Mouse (Mus musculus) Muller cell, postnatal 12 days (primary cell): ENCODE results near the gene Cog5.
A peak's percentile ranks its signal among the peaks of the same experiment; 100 is the strongest.

ENCODE experiments used
- DNase-seq: peaks from one replicate; pipeline ENCODE4 v3.0.0-alpha.2; 2015; ENCODE audit errors: inconsistent ontology term

The Cog5 gene

DNA sequence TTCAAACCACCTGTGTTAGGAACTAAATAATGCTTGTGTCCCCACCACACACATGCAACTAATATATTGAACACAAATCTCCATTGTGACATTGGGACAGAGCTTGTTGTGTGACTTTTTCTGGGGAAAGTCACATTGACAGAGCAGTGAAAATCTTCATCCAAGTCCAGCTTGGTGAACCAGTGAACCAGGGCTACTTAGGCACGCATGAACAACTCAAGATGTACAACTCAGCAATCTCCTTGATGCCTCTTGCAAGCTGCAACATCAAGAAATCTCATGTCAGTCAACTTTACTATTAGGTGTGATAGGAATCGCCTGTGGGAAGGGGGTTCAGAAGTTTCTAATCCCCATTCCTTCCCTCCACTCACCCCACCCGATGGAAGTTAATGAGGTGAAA is 169.0 kb downstream of the Cog5 start:
- DNase-seq: no peak

- DNase-seq: peak; percentile 42
Measured at GRCm38 (mm10) chr12:31824831-31825230, 170.2 kb downstream of the Cog5 start.

DNA sequence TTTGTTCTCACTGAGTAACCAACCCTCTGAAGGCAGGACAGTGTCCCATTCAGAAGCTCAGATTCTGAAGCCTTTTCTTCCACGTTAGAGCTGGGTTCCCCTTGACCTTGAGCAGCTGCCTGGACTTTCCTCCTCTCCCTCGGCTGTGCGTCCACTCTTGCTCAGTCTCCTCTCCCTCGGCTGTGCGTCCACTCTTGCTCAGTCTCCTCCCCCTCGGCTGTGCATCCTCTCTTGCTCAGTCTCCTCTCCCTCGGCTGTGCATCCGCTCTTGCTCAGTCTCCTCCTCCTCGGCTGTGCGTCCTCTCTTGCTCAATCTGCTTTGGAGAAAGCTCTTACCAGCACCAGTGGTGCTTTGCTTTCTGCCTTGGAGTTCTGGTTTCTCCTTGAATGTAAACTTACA is 171.2 kb downstream of the Cog5 start:
- DNase-seq: no peak

- no peak for DNase-seq
Measured at GRCm38 (mm10) chr12:31826476-31826875, 171.8 kb downstream of the Cog5 start.

- no peak for DNase-seq
Measured at GRCm38 (mm10) chr12:31835480-31835879, 180.8 kb downstream of the Cog5 start.

- DNase-seq: no peak
Measured at GRCm38 (mm10) chr12:31836211-31836610, 181.5 kb downstream of the Cog5 start.

DNA sequence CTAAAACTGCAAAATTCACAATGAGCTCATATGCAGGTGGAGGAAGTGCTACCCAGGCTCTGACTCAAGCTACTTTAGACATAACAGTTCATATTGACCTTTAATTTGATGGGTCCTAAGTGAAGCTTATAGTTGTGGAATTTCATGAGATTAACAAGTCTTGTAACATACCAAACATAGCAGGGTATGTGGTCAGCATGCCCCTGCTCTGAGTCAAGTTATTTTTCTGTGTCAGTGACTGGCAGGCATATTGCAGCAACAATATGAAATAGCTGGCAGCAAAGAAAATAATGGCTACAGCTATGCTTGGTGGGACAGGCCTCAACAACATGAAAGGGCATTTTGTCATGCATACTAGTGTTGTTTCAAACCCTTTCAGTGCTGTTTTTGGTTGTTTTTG is 183.9 kb downstream of the Cog5 start:
- peak; percentile 61 for DNase-seq

GRCm38 (mm10) chr12:31839249-31839648 is 184.6 kb downstream of the Cog5 start:
- no peak for DNase-seq

DNA sequence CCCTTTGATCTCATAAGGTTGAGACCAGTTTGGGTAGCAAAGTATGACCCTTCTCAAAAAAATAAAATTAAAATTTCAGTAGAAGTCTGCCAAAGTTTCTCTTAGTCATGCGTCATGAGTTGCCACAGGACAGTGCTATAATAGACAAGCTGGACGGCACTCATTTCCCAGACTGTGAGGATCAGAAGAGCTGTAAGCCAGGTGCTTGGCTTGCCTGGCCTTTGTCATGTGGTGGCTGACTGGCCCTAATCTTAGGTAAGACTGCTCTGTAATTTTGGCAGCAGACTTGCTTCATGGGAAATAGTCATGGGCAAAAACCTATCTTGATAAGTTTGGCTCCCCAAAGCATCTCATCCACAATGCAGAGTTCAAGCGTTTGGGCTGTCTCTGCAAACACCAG is 191.4 kb downstream of the Cog5 start:
- DNase-seq: no peak

GRCm38 (mm10) chr12:31848630-31849415 is 194.2 kb downstream of the Cog5 start:
- peak; percentile 80 for DNase-seq

- DNase-seq: no peak
Measured at GRCm38 (mm10) chr12:31849601-31850000, 194.9 kb downstream of the Cog5 start.

DNA sequence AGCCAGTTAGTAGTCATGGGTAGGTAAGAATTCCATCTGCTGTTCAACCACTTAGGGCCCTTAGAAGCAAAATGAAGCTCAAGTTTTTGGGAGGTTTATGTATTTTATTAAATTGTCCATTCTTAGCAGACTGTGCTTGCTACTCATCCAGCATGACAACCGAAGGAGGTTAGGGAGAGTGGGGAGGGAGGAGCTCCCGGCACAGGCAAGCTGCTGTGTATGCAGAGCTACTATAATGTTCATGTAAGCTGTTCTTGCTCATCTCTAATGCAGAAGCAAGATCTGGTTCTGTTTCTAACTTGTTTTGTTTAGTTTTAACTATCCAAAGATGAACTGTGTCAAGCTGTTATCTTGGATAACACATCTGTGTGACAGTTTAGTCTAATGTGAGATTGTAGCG is 199.4 kb downstream of the Cog5 start:
- no peak for DNase-seq

GRCm38 (mm10) chr12:31854817-31855216 is 200.1 kb downstream of the Cog5 start:
- no peak for DNase-seq

DNA sequence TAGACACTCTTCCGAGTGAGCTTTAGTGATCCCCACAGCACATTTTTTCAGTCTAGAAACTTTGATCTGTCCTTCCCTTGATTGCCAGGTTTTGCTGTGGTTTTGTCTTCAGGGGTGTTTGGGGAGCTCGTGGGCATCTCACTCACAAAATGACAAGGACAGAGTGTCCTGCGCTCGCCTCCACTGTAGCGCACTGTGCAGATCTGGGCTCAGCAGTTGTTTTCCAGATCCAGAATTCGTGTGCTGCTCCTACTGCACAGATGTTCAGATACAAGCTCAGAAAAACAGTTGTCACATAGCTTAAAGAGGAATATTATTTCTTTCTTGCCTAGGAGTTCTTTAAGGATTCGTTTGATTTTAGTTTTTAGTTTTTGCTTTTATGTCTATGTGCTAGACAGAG is 203.1 kb downstream of the Cog5 start:
- DNase-seq: no peak

- no peak for DNase-seq
Measured at GRCm38 (mm10) chr12:31862668-31863538, 208.2 kb downstream of the Cog5 start.

- DNase-seq: no peak
Measured at GRCm38 (mm10) chr12:31876775-31877174, 222.1 kb downstream of the Cog5 start.

- peak; percentile 9 for DNase-seq
Measured at GRCm38 (mm10) chr12:31882736-31883135, 228.1 kb downstream of the Cog5 start.

- no peak for DNase-seq
Measured at GRCm38 (mm10) chr12:31884365-31884764, 229.7 kb downstream of the Cog5 start.

GRCm38 (mm10) chr12:31885084-31885483 is 230.4 kb downstream of the Cog5 start:
- no peak for DNase-seq

DNA sequence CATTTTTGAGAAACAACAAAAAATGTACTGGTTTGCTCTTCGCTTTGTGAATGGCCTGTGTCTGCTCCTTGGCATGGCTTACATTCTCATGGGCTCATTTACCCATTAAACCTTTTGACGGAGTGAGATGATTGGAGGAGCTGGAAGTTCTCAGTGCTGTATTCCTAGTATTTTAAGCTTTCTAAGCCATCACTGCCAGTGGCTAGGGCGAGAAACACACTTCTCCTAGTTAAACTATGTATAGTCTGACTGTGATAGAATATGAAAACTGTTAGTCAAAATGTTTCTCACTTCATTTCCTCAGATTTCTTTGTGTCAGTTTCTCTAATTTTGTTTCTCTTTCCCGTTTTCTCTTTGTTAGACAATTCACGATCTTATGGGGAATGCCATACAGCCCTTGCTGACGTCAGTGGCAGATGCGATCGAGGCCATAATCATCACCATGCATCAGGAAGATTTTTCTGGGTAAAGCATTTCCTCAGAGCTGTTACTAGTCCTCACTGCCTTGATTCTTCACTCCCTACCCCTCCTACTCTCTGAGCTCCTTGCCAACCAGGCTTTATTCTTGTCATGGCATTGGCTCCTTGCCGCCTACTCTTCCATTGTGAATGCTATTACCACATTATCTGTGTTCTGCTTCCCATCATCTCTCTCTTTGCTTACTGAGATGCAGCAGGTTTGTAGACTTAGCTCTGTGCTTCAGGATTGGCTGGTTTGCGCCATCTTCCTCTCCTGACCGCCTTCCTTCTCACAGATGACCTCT is 231.4 kb downstream of the Cog5 start:
- no peak for DNase-seq

DNA sequence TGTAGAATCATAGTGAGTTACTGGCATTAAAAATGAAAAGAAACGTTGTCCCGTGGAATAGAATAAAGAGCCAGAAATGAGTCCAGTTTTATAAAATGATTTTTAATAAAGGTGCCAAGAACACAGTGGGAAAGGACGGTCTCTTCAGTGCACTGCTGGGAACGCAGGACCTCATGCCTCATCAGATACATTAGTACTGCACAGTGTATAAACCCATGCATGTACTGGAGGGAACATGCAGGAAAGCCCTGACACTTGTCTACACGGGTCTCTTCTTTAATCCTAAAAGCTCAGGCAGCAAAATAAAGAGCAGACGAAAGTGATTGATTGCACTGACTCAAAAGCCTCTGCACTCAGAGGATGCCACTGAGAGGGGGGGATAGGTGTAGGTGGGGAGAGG is 236.0 kb downstream of the Cog5 start:
- no peak for DNase-seq

DNA sequence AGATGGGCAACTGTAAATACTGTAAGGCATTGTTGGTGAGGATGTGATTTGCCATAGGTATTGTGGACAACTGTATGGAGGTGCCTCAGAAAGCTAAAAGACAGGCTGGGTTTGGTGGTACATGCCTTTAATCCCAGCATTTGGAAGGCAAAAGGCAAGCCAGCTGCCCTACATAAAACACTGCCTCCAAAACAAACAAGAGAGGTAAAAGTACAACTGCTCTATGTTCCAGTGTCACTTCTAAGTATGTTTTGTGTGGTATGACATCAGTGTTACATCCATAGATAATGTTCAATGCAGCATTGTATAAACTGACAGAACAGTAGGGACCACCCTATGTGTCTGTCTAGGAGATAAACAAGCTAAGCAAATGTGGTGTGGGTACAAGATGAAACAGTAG is 237.4 kb downstream of the Cog5 start:
- no peak for DNase-seq
